Mouse (Mus musculus) left cerebral cortex, postnatal 14 days (tissue): Measurements from ENCODE around the gene L1cam. TPM values are rescaled to one million over a fixed set of nuclear protein-coding genes. Genes with fewer than 3 reads are reported as not detected.

Experiments used
- total RNA-seq, 2 experiments: library from RNA; stranded (reverse); gene quantifications; 2 replicates each; pipeline ENCODE4 v1.2.3; 2021

The L1cam gene
- total RNA-seq, 2 experiments from 2014 or later: 240 to 245 TPM

Other genes with a start within 250 kb of the L1cam start
- gene Pnck, start 236.0 kb downstream of the L1cam start, total RNA-seq: 100 to 1,000 TPM; 145 to 153 TPM
- gene Slc6a8, start 223.0 kb downstream of the L1cam start, total RNA-seq: 10 to 100 TPM; 85.8 to 86.1 TPM
- 10 to 100 TPM; 69.5 to 78.3 TPM for gene Bcap31, start 179.9 kb downstream of the L1cam start, total RNA-seq
- gene Abcd1, start 179.5 kb downstream of the L1cam start, total RNA-seq: 10 to 100 TPM; 14.8 to 14.9 TPM
- 10 to 100 TPM in 1 of 2 experiments, 1 to 10 TPM in 1; 9.9 to 13.4 TPM for gene Plxnb3, start 139.0 kb downstream of the L1cam start, total RNA-seq
- gene Srpk3, start 121.7 kb downstream of the L1cam start, total RNA-seq: 1 to 10 TPM; 5.8 to 7.0 TPM
- gene Idh3g, start 109.2 kb downstream of the L1cam start, total RNA-seq: 100 to 1,000 TPM; 167 to 178 TPM
- 100 to 1,000 TPM in 1 of 2 experiments, 10 to 100 TPM in 1; 94.7 to 109 TPM for gene Ssr4, start 109.1 kb downstream of the L1cam start, total RNA-seq
- 100 to 1,000 TPM; 113 to 120 TPM for gene Pdzd4, start 71.1 kb downstream of the L1cam start, total RNA-seq
- not detected for gene Avpr2, start 4.0 kb downstream of the L1cam start, total RNA-seq
- 1 to 10 TPM; 5.5 to 6.0 TPM for gene Arhgap4, start 25.8 kb upstream of the L1cam start, total RNA-seq
- gene Naa10, start 25.8 kb upstream of the L1cam start, total RNA-seq: 10 to 100 TPM; 57.2 to 58.8 TPM
- 1 to 10 TPM; 5.4 to 6.4 TPM for gene Renbp, start 34.7 kb upstream of the L1cam start, total RNA-seq
- 10 to 100 TPM; 71.8 to 73.7 TPM for gene Hcfc1, start 70.3 kb upstream of the L1cam start, total RNA-seq
- 10 to 100 TPM; 32.1 to 38.5 TPM for gene Irak1, start 127.8 kb upstream of the L1cam start, total RNA-seq
- gene Opn1mw, start 231.4 kb upstream of the L1cam start, total RNA-seq: under 1 TPM in 1 of 2 experiments, not detected in 1; 0.59 TPM
- gene Mecp2, start 239.3 kb upstream of the L1cam start, total RNA-seq: 10 to 100 TPM; 74.2 to 75.5 TPM